Mouse (Mus musculus): ENCODE data around the gene Fam213a.

Gene Fam213a

GRCm38 (mm10) chr14:41004201-41005141, 9.1 kb downstream of the Fam213a start:
- DNase-seq (ENCODE audit: low read depth): no peak

- DNase-seq (ENCODE audit: low read depth): no peak
Measured at GRCm38 (mm10) chr14:41001576-41001975, 12.0 kb downstream of the Fam213a start.

- no peak for DNase-seq (ENCODE audit: low read depth)
Measured at GRCm38 (mm10) chr14:41000801-41001200, 12.8 kb downstream of the Fam213a start.

- DNase-seq (ENCODE audit: low read depth): no peak
Measured at GRCm38 (mm10) chr14:40999904-41000645, 13.5 kb downstream of the Fam213a start.

GRCm38 (mm10) chr14:40996171-40996570, 17.4 kb downstream of the Fam213a start:
- no peak for DNase-seq (ENCODE audit: low read depth)

- DNase-seq (ENCODE audit: low read depth): no peak
Measured at GRCm38 (mm10) chr14:40992464-40992863, 21.1 kb downstream of the Fam213a start.

- DNase-seq (ENCODE audit: low read depth): no peak
Measured at GRCm38 (mm10) chr14:40988780-40989179, 24.8 kb downstream of the Fam213a start.

GRCm38 (mm10) chr14:40987184-40987583, 26.4 kb downstream of the Fam213a start:
- DNase-seq (ENCODE audit: low read depth): no peak

GRCm38 (mm10) chr14:40985635-40986034, 28.0 kb downstream of the Fam213a start:
- DNase-seq (ENCODE audit: low read depth): no peak

- no peak for DNase-seq (ENCODE audit: low read depth)
Measured at GRCm38 (mm10) chr14:40979723-40980122, 33.9 kb downstream of the Fam213a start.

- DNase-seq (ENCODE audit: low read depth): no peak
Measured at GRCm38 (mm10) chr14:40979002-40979401, 34.6 kb downstream of the Fam213a start.

- DNase-seq (ENCODE audit: low read depth): peak; percentile 79
Measured at GRCm38 (mm10) chr14:40975127-40975721, 38.4 kb downstream of the Fam213a start.

- no peak for DNase-seq (ENCODE audit: low read depth)
Measured at GRCm38 (mm10) chr14:40968051-40968450, 45.5 kb downstream of the Fam213a start.

- DNase-seq (ENCODE audit: low read depth): no peak
Measured at GRCm38 (mm10) chr14:40967598-40967900, 46.0 kb downstream of the Fam213a start.

GRCm38 (mm10) chr14:40966862-40967597, 46.6 kb downstream of the Fam213a start:
- DNase-seq (ENCODE audit: low read depth): peak; percentile 88

- no peak for DNase-seq (ENCODE audit: low read depth)
Measured at GRCm38 (mm10) chr14:40966392-40966861, 47.2 kb downstream of the Fam213a start, which contains the start of gene Tspan14. Gene Tspan14 (minus strand): TSS chr14:40966807.

- DNase-seq (ENCODE audit: low read depth): no peak
Measured at GRCm38 (mm10) chr14:40965507-40966356, 47.9 kb downstream of the Fam213a start.

GRCm38 (mm10) chr14:40964881-40965280, 48.7 kb downstream of the Fam213a start:
- no peak for DNase-seq (ENCODE audit: low read depth)

- no peak for DNase-seq (ENCODE audit: low read depth)
Measured at GRCm38 (mm10) chr14:40964214-40964610, 49.4 kb downstream of the Fam213a start.

- no peak for DNase-seq (ENCODE audit: low read depth)
Measured at GRCm38 (mm10) chr14:40963501-40964213, 49.9 kb downstream of the Fam213a start.

All from c-Kit-positive CD71-negative TER-119-negative erythroid progenitor cells, embryonic 14.5 days (primary cell).